Mouse (Mus musculus) monocyte, adult 2 months (primary cell): ENCODE measurements around the gene P2ry1.
A peak's percentile ranks its signal among the peaks of the same experiment; 100 is the strongest.

Experiments used
- DNase-seq, 2 experiments: peaks; one replicate each; pipeline ENCODE4 v3.0.0; 2022; ENCODE audit warnings: low spot score in 2 of 2, low read depth in 1 of 2

The P2ry1 gene

DNA sequence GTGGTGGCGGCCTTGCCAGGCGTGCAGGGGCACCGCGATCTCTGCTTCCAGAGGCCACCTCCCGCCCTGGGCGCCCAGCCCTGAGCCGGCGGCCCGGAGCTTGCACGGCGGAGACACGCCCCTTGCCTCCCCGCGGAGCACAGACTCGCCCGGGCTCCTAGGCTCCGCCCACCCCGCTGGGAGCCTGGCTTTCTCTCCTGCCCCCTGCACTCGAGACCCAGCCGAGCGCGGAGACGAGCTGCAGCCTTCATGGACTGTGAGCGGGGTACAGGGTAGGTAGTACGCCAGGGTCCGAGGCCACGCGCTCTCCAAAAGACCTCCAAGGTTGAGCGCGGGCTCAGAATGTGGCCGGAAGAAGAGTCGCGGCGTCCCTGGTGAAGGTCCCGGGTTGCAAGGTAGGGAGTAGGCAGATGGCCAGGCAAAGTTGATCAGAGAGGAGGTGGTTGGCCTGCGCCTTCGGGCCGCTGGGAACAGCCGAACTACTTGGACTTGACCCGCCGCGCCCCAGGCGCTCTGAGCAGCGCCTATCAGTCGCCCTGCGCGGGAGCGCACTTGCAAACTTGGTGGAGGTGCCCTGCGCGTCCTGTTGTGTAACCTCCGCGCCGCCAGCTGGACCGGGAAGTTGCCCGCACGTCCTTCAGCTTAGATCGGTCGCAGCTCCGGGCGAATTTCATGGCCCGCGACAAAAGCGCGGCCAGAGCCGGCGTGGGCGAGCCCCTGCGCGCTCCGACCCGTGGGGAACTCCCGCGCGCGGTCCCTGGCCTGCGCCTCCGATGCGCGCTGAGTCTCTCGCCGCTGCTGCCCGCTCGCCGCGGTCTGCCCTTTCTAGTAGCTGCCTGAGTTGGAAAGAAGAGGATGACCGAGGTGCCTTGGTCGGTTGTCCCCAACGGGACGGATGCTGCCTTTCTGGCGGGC is at the start of gene P2ry1:
P2ry1 (plus strand) TSS at position 209 of the 915 bp plus-strand sequence.
- peak; percentile 53 to 66 for DNase-seq

DNA sequence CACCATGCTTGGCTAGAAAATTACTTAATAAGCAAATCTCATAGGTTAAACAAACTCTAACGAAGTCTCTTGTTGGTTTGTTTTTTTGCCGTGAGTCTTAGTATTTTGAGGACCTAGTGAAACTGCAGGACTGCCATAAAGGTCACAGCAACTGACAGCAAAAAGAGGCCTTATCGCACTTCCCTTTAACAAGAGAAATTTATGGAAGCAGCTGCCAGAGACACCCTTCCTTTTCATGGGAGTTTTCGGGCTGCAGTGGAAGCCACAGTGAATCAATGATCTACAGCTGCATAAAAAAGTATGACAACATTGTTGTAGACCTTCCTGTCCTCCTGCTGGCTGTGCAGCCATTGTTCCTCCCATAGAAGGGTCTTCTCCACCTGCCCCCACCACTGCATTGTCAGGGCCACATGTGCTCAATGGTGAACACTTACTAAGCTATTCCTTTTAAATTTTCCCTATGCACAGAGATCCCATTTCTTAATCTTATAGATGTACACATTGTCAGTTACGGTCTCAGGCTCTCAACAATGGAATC is 49.3 kb upstream of the P2ry1 start:
- no peak for DNase-seq

DNA sequence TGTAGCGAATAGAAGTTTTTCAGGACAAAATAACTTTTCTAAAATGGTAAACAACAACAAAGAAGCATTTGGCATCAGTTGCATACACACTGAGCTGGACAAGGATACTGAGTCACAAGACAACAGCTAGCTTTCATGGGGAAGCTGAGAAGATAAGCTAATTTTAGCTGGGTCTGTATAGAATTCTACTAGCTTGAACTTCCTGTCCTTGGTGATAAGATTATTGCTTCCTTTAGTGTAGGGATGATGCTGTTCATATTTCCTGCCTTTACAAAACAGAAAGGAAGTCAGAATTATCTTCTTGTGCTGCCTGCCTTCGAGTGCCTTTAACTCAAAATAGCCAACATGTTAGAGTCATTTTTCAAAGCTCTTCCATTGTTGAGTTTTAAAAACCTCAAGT is 48.5 kb upstream of the P2ry1 start:
- no peak for DNase-seq

DNA sequence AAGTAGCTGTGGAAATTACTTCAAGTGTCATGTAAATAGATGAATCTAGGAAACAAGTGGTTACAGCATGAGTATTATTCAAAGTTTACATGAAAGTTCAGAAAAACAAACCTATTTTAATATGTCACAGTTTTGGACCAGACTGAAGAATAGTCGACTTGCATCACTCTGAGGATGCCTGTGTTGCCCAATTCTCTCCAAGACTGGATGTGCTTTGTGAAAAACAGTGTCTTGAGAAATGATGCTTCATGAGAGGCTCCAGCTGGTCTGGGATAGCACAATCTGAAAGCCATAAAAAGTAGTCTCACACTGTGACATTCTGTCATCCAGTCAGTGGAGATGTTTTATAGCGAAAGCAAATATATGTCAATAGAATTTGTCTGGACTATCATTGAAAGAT is 43.8 kb upstream of the P2ry1 start:
- DNase-seq, result no peak

DNA sequence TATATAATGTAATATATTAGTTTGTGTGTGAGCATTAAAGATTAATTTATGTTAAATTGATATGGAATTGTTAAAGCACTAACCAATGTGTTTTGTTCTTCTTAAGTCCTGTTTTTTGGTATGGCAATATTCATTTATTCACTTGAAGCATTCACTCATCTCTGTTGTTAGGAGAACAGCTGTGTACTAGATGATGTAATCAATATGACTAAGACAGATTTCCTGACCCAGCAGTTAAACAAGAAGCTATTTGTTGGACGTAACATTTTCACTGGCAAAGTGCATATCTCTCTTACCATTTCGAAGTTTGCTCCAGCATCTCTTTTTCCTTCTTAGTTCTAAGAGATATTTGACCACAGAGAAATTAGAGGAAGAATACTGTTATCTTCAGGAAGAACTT is 37.5 kb upstream of the P2ry1 start:
- no peak for DNase-seq

DNA sequence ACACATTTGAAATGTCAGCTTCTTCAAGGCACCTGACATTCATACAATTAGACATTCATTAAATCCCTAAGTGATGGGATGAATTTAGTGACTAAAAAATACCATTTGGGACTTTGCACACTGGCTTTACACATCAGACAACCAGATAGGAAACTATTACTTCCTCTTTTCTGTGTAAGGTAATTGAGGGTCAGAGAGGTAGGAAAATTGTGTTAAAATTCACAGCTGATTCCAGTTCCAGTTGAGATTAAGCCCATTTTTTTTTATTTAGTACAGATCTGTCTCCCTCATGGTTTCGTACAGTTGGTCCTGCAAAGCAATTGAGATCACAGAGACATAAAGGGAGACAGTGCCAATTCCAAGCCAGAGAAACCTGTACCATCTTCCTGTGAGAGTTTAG is 27.7 kb upstream of the P2ry1 start:
- no peak for DNase-seq

DNA sequence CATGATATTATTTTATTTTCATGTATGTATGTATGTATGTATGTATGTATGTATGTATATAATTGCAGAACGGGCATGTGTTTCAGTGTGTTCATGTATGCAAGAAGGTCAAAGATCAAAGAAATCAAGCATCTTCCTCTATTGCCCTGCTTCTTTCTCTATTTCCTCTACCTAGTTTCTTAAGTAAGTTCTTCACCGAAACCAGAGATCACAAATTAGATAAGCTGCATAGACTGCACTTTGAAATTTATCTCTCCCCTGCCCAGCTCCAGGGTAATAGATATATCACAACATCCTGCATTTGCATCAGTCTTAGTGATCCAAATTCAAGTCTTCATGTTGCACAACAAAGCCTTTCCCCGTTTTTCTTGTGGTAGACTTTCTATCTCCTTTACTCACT is 20.5 kb upstream of the P2ry1 start:
- no peak for DNase-seq

DNA sequence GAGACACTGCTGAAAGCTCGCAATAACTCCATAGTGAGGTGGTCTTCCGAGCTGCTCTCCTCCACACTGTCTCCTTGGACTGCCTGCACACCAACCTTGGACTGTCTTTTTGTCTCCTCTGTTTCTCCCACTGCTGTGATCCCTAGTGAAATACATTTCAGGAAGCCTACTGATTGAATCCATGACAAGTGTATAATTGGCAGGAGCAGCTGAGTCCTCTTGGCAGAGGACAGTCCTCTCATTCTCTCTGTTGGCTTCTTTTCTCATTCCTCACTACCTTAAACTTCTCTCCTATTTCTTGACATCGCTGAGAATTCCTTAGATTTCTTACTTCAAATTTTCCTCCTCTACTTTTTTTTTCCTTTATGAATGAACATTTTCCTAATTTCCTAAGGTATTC is 4.5 kb upstream of the P2ry1 start:
- DNase-seq, result no peak

DNA sequence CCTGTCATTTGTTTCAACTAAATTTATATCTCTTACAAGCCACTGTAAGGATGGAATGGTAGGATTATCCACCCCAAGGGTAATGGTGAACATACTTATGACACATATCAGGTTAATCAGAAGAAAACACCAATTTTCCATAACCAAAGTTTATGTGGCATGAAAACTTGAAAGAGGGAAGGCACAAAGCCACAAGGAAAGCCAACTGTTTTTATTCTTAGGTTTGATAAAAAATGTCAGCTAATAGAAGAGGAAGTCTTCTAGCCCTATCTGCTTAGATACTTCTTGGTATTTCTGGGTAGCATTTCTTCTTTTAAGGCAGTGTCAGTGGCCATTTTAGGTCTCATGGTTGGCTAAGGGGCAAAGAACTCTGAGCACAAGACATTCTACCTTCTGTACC is 2.9 kb upstream of the P2ry1 start:
- DNase-seq, result no peak

DNA sequence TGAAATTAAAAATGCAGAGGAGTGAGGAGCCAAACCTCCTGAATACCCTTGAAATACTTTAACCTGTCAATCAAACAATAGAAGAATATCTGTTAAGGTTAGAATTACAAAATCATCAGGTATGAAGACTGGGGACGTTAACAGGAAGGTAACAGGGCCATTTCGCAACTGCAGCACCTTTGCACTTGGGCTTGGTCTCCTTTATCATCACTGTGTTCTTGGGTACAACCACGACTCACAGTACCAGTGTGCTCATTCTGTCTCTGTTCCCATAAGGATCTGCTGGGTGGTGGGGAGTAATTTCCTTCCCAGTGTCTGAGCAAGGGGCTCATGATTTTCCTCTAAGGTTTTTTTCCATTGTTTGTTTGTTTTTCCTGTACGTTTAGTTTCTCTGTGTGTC is 1.8 kb upstream of the P2ry1 start:
- DNase-seq, result no peak

DNA sequence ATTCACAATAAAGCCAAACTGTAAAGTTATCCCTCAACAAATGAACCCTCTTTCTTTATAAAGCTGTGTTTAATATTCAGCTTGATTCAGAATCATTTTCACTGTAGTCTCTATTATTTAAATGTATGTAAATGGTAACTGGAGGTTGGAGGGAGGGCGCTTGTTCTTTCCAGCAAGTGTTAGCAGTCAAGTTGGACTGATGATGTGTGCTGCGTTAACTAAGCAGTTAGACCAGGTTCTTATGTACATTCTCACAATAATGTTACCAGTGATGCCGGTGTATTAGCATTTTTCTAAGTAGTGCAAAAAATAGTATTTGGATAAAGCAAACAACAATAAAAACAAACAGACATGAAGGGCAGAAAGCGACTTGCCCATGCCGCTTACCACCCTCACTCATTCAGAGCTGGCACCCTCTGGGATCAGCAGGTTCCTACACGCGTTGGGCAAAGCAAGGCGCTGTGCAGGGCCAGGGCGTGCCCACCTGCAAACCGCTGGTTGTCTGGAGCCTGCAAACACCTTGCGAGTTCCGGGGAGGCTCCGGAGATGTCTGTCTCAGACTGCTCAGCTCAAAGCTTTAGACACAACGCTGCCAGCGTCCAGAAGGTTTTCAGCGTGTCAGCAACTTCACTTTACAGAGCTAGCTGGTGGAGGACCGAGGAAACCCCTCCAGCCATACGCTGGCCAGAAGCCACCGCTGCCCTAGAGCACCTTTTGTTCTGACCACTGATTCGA is 576 bp upstream of the P2ry1 start:
- DNase-seq, result no peak

DNA sequence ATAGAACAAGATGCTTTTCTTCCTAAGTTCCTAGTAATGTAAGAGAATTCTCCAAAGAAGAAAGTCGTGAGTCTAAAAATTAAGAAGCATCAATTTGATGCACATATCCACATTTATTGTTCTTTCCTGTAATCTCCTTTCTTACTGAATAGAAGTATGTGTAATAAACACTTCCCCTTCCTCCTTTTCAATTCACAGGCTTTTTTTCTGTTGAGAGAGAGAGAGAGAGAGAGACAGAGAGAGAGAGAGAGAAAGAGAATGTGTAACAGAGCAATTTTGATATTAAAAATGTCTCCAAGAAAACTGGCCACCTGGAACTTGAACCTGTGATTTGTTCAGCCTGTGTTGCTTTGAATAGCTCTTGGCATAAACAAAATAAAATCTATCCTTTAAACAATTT is 2.0 kb downstream of the P2ry1 start:
- no peak for DNase-seq

DNA sequence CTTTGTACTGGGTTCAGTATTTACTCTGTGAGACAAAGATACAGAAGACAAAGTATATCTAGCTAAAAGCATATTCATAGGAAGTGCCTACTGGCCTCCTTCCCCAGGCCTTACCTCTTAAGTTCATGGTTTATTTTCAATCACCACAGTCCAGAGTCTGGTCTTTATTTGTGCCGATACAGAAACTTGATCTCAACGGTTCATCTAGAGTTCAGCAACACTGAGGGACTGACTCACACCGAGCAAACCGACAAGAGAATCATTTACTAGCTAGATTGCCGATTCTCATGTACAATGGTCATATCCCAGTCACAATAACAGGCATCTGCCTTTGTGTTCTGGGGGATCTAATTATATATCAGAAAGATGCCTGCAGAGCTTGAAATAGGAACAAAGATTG is 9.1 kb downstream of the P2ry1 start:
- DNase-seq, result no peak

DNA sequence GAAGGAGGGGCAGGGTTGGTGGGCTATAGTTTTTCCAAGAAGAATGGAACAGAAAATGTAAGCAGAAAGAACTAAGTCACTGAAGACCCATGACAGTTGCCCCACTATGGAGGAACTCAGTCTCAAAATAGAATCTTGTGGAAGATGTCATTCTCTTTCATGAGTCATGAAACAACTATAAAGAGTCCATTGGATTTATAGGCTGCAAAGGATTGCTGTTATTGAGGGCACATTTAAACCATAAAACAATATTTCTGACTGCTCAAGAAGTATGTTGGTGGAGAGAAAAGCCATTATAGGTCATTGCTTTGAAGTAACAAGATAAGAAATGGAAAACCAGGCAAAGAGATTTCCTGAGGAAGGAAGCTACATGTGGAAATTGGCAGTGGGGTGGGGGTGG is 10.0 kb downstream of the P2ry1 start:
- no peak for DNase-seq

DNA sequence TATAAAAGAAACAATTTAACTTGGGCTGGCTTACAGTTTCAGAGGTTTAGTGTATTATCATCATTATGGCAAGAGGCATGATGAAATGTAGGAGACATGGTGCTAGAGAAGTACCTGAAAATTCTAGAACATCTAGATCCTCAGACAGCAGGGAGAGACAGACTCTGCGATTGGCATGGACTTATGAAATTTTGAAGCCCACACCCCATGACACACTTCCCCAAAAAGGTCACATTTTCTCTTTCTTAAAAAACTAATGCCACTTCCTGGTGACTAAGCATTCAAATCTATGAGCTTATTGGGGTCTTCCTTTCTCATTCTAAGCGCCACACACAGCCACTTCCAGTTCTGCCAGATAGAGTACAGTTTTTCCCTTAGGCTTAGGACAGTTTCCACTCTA is 14.1 kb downstream of the P2ry1 start:
- DNase-seq, result no peak

DNA sequence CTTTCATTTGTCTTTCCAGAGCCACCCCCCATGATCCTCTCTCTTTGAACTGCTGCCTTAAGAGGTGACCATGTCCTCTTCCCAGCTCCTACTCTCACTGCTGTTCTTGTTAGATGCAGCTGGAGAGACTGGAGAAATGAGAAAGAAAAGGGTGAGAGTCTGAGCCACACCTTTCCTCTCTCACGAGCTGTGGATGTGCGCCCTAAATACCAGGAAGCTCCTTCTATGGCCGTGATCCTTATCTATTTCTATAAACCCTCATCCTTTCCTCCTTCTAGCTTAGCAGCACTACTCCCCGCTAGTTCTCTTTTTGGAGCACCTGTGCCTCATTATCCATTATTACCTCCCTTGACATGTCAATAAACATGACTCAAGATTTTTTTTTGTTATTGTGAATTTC is 29.5 kb downstream of the P2ry1 start:
- no peak for DNase-seq

DNA sequence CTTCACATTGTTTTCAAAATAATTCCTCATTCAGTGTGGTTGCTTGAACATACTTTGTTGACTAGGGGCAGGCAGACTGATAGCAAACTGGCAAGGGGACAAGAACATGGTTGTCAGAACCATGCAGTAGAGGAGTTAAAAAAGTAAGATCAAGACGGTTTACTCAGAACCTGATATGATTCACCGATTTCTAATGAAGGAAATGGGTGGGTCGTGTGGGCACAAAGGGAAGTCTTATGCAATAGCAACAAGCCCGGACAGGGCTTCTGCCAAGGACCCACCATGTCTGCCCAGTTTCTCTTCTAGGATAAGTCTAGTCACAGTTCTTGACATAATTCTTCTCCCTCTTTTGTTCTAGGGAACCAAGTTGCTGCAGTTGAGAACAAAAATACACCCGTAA is 33.0 kb downstream of the P2ry1 start:
- no peak for DNase-seq

DNA sequence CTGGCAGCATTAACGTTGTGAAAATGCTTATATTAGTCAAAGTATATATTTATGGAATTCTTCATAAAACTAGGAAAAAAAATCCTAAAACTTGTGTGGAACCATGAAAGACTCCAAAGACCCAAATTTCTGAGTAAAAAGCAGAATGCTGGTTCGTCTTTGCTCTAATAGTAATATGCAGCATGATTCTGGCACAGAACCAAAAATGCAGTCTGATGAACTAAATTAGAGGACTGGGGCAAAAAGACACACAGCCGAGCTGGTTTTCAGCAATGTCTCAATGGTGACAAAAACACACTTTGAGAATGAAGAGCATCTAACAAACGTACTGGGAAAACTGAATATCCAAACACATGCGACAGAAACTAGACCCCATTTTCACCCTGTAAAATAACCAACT is 37.3 kb downstream of the P2ry1 start:
- DNase-seq, result no peak

DNA sequence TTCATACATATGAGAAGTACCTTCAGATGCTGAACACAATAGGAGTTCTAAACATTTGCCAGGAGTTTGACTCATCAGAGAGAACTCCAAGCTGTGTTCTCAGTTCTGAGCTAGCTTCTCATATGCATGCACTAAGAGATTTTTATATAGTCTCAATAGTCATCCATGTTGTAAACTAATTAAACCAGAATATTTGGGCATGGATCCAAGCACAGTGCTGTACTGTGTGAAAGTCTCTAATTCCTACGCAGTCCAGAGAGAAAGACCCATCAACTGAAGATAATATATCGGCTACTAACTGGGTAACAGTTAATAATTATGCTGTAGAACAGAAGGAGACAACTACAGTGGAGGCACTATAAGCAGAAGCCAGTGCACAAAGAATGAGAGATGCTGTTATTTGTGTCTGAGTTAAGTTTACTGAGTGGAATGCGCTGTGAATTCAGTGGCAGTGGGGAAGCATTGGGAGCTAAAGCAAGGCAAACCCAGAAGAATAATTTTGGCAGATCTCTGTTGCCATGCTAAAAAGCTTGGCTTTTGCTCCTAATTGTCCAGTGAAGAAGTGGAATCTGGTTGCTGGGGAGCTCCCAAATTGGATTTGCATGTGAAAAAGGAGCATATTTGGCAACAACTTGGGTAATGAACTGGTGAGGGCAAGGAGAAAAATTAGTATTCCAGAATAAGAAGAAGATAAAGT is 47.5 kb downstream of the P2ry1 start:
- no peak for DNase-seq
